Mouse (Mus musculus) brain, embryonic 14.5 days (tissue): ENCODE measurements around the gene AB124611. TPM values are rescaled to one million over a fixed set of nuclear protein-coding genes. Genes with fewer than 3 reads are reported as not detected.

Experiments
- DNase-seq: peaks from one replicate; pipeline ENCODE4 v3.0.0-alpha.2; 2011; ENCODE audit warnings: low read depth
- CTCF ChIP-seq: fragments of 200-500 bp; IDR thresholded peaks from 2 replicates; pipeline ENCODE4 v1.5.1; 2012; ENCODE audit warnings: inconsistent platforms, mild to moderate bottlenecking, moderate library complexity, borderline replicate concordance; ENCODE audit not compliant: insufficient read depth, insufficient read length; ENCODE audit errors: extremely low read depth
- POLR2A ChIP-seq: fragments of 200-500 bp; IDR thresholded peaks from 2 replicates; pipeline ENCODE4 v1.6.1; 2012; ENCODE audit warnings: mild to moderate bottlenecking, inconsistent platforms, borderline replicate concordance; ENCODE audit not compliant: poor library complexity, insufficient read depth, insufficient read length, severe bottlenecking; ENCODE audit errors: extremely low read depth
- polyA plus RNA-seq: library from polyadenylated mRNA; depleted of rRNA; stranded (reverse); fragments of >200 nt; gene quantifications from 2 replicates; pipeline ENCODE4 v1.2.3, GENCODE M21; 2012

The AB124611 gene
- polyA plus RNA-seq, 1 experiment: 1.0 TPM

GRCm38 (mm10) chr9:21574012-21574801 is 48.2 kb downstream of the AB124611 start:
- DNase-seq: no peak
- no peak for TF ChIP-seq CTCF
- no peak for TF ChIP-seq POLR2A

GRCm38 (mm10) chr9:21575253-21575652 is 49.3 kb downstream of the AB124611 start:
- no peak for DNase-seq
- no peak for TF ChIP-seq POLR2A
- no peak for TF ChIP-seq CTCF

GRCm38 (mm10) chr9:21576286-21576685 is 50.3 kb downstream of the AB124611 start:
- peak; percentile 28 for DNase-seq
- TF ChIP-seq CTCF (no peak), POLR2A (no peak)

GRCm38 (mm10) chr9:21578226-21578625 is 52.2 kb downstream of the AB124611 start:
- TF ChIP-seq CTCF (no peak), POLR2A (no peak)
- no peak for DNase-seq

GRCm38 (mm10) chr9:21585401-21585800 is 59.4 kb downstream of the AB124611 start:
- no peak for DNase-seq
- TF ChIP-seq POLR2A: no peak
- no peak for TF ChIP-seq CTCF

- no peak for TF ChIP-seq POLR2A
- no peak for TF ChIP-seq CTCF
- no peak for DNase-seq
Observed at GRCm38 (mm10) chr9:21587678-21588349, 61.8 kb downstream of the AB124611 start.

GRCm38 (mm10) chr9:21588350-21588749 is 62.4 kb downstream of the AB124611 start:
- no peak for TF ChIP-seq POLR2A
- no peak for TF ChIP-seq CTCF
- no peak for DNase-seq

GRCm38 (mm10) chr9:21589538-21589937 is 63.6 kb downstream of the AB124611 start:
- TF ChIP-seq CTCF (no peak), POLR2A (no peak)
- DNase-seq: no peak

GRCm38 (mm10) chr9:21591127-21591830 is 65.3 kb downstream of the AB124611 start:
- TF ChIP-seq POLR2A (no peak), CTCF (no peak)
- no peak for DNase-seq

GRCm38 (mm10) chr9:21591831-21592702 is 66.1 kb downstream of the AB124611 start:
- TF ChIP-seq POLR2A: no peak
- TF ChIP-seq CTCF: no peak
- DNase-seq: no peak
